Mouse (Mus musculus) spleen, adult 2 months (tissue): ENCODE results near the gene Maml3.

Source experiments
- CTCF ChIP-seq: fragments of 200-500 bp; IDR thresholded peaks from 2 replicates; pipeline ENCODE4 v1.5.1; 2011; ENCODE audit warnings: mild to moderate bottlenecking, inconsistent platforms; ENCODE audit not compliant: insufficient read depth, insufficient read length, insufficient replicate concordance; ENCODE audit errors: extremely low read depth
- POLR2A ChIP-seq: fragments of 200-500 bp; IDR thresholded peaks from 2 replicates; pipeline ENCODE4 v1.6.1; 2011; ENCODE audit warnings: low read depth, low read length, inconsistent platforms

DNA sequence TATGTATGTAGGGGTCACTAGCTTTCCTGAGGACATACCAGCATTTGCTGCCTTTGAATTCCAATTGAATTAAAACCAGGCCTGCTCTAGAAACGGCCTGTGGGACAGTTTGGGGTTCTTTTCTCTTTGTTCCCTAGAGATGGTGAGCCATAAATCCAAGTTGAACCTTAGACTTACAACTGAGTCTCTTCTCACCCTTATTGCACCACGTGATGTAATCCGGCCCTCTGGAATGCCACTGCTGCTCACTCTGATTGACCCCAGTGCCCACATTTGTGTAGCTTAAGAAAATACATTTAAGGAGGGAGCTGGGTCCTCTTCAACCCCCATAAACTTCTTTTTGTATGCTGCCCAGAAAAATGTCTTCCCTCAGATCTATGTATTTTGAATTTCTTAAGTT is 387.4 kb downstream of the Maml3 start:
- TF ChIP-seq CTCF (no peak), POLR2A (no peak)
